Mouse (Mus musculus): ENCODE measurements around the gene Acad12. TPM values are rescaled to one million over a fixed set of nuclear protein-coding genes. Genes with fewer than 3 reads are reported as not detected.

Gene Acad12
- 1.7 TPM for polyA plus RNA-seq (2017; shearing (Covaris generic))

DNA sequence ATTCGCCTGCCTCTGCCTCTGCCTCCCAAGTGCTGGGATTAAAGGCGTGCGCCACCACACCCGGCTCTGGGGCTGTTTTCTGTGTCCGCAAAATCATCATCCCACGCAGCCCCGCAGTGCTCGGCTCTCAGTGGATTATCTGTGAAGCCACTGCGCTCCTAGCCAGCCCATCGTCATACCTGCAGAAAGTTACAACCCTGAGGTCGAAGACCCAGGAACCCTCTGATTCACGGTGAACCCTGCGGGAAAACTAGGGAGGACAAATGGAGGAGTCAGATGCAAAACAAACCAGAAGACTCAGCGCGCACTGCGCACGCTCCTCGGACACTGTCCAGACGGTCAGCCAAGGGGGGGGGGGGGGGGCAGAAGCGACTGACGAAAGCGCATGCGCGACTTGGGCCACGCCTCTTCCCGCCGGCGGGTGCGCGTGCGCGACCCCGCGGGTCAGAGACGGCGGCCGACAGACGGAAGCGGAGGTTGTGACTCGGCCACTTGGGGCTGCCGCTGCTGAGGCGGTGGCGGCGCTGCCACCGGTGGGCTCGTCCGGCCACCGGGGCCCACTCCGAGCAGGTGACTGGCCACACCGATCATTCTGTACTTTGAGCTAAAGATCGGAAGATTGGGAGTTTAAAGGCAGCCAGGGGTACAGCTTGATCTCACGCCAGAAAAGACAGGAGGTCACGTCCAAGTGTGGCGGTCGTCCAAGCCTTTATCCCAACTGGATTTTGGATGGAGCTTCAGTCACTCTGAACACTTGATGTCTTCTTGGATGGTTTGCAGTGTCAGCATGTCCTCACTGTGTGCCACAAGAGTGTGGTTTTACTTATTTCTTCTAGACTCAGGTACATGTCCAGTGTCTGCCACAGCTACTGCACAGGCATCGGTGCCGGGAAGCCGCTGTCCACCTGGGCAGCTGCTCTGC, at the start of gene Acad12:
TSS of gene Acad12 (minus strand) at position 347 of the 922 bp plus-strand sequence.

GRCm38 (mm10) chr5:121660059-121660896, 41.5 kb upstream of the Acad12 start, which contains the start of the genes Acad10 and Brap:
Gene Acad10 (minus strand): TSS chr5:121660514.
Gene Brap (plus strand): TSS chr5:121660563.

DNA sequence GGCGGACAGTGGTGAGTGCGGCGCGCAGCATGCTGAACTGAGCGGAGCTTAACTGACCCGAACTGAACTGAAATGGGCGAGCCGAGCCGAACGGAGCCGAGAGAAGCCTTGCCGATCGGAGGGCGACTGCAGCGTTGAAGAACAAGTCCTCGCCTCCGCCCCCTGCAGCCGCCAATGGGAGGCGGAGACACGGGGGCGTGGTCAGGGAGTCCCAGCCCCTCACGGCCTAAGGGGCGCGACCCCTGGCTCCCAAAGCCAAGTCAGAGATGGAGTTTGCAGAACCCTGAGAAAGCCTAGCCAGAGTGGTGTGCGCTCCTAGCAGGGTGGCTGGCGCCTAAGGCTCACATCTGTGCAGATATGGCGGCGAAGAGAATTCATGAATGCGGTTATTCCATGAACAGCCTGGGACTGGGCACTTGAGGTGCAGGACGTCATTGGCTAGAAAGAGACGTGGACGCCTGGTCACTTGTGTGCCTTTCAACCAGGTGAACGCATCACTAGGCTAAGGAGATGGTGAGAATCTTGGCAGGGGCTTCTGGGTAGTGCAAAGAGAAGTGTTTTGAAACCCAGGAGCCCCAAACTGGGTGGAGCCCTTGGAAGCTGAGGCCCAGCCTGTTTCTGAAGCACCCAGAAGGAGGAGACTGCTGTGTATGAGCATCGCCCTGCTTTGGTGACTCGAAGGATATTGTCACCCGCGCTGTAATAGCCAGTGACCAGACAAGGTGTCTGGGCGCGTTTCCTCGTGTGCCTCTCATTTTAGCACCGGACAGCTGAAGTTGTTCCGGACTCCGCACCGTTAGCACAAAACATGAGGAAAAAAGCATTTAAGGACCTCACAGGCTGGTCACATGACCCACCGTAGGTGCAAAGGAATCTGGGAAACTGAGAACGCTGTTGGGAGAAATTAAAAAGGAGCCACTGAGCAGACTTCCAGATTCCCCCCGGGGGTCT, 25.0 kb downstream of the Acad12 start, which contains the start of gene Aldh2:
TSS of gene Aldh2 (minus strand) at position 374 of the 951 bp plus-strand sequence.

Other genes with a start within 250 kb of the Acad12 start
- gene Trafd1, start 233.3 kb downstream of the Acad12 start, polyA plus RNA-seq (2017; shearing (Covaris generic)), result 70.0 TPM
- gene Naa25, start 221.0 kb downstream of the Acad12 start, polyA plus RNA-seq (2017; shearing (Covaris generic)), result 31.0 TPM
- 1.2 TPM for gene Tmem116, start 167.0 kb downstream of the Acad12 start, polyA plus RNA-seq (2017; shearing (Covaris generic))
- 36.9 TPM for gene Erp29, start 166.4 kb downstream of the Acad12 start, polyA plus RNA-seq (2017; shearing (Covaris generic))
- gene Adam1b, start 115.5 kb downstream of the Acad12 start, polyA plus RNA-seq (2017; shearing (Covaris generic)), result not detected
- 0.45 TPM for gene Adam1a, start 73.5 kb downstream of the Acad12 start, polyA plus RNA-seq (2017; shearing (Covaris generic))
- not detected for gene Gm42878, start 73.5 kb downstream of the Acad12 start, polyA plus RNA-seq (2017; shearing (Covaris generic))
- 64.0 TPM for gene Mapkapk5, start 73.0 kb downstream of the Acad12 start, polyA plus RNA-seq (2017; shearing (Covaris generic))
- 2.4 TPM for gene Aldh2, start 25.1 kb downstream of the Acad12 start, polyA plus RNA-seq (2017; shearing (Covaris generic))
- gene Acad10, start 41.6 kb upstream of the Acad12 start, polyA plus RNA-seq (2017; shearing (Covaris generic)), result 4.2 TPM
- gene Brap, start 41.6 kb upstream of the Acad12 start, polyA plus RNA-seq (2017; shearing (Covaris generic)), result 100.0 TPM
- 37.4 TPM for gene Atxn2, start 92.4 kb upstream of the Acad12 start, polyA plus RNA-seq (2017; shearing (Covaris generic))
- gene Sh2b3, start 218.7 kb upstream of the Acad12 start, polyA plus RNA-seq (2017; shearing (Covaris generic)), result 46.8 TPM
- 6.6 TPM for gene Pheta1, start 230.0 kb upstream of the Acad12 start, polyA plus RNA-seq (2017; shearing (Covaris generic))

Measured in effector memory CD4-positive, alpha-beta T cell, adult 7 months (primary cell).